Mouse (Mus musculus): Measurements from ENCODE around the gene Olfr1537.

Gene Olfr1537

DNA sequence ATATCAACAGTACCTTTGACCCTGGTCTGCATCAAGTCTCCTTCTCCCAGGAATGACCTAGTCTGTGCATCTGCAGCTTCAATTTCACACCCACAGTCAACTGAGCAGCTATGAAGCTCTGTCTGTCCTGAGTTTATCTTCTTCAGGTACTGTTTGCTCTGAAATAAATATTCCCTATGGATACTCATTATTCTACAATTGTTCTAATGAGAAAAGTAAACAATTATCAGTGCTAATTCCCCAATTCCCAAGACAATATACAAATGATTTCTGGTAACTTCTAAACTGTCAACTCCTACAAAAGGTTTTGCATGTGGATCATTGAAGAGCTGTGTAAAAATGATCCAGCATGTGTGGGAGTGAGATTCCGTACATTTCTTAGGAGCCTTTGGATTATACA, at the start of gene Olfr1537:
Gene Olfr1537, minus strand, starts transcription at position 101 of the 400 bp plus-strand sequence.
- DNase-seq (ENCODE audit: low spot score): no peak

DNA sequence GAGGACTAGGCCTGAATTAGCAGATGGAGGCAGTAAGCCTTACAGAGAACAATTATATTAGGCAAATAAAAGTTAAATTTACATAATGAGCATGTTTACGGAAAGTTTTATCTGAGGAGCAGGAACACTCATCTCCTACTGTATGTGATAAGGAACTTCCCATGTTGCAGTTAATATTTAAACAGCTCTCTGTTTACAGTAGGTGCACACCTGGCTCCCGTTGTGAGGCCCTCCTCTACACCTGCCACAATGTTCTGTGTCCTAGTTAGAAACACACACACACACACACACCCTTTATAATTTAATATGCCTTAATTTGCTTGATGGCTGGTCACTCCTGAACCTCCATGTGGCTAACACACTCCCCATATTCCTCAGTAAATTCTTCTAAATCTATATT, 37.3 kb upstream of the Olfr1537 start:
- no peak for DNase-seq (ENCODE audit: low spot score)

DNA sequence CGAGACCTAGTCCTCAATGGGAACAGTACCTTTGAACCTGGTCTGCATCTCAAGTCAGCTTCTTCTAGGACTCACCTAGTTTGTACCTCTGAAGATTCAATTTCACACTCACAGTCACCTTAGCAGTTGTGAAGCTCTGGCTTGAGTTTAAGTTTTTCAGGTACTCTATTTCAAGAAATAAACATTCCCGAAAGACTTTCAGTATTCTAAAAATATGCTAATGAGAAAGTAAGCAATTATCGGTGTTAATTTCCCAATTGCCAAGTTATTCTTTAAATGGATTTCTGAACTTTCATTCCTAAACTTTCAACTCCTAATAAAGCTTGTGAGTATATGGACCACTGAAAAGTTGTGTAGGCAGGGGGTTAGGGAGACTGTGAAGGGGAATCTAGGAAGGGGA, 26.9 kb upstream of the Olfr1537 start, which contains the start of gene Olfr945:
Gene Olfr945, minus strand, starts transcription at position 101 of the 400 bp plus-strand sequence.
- no peak for DNase-seq (ENCODE audit: low spot score)

DNA sequence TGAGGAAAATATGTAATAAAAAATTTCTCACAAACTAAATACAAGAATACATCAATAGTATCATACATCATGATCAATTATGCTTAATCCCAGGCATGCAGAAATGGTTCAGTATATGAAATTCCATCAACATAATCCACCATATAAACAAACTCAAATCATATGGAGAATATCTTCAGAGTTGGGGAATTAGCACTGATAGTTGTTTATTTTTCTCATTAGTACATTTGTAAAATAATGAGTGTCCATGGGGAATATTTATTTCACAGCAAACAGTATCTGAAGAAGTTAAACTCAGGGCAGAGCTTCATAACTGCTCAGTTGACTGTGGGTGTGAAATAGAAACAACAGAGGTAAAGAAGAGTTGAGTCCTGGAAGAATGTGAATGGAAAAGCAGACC, 48.2 kb downstream of the Olfr1537 start, which contains the start of gene Olfr944:
Gene Olfr944, plus strand, starts transcription at position 301 of the 400 bp plus-strand sequence.
- DNase-seq (ENCODE audit: low spot score): no peak

All from layer of hippocampus, adult 11-12 months (tissue).